Mouse (Mus musculus) mammary gland, adult 2 months (tissue): ENCODE data around the gene Gsta3. TPM values are rescaled to one million over a fixed set of nuclear protein-coding genes. Genes with fewer than 3 reads are reported as not detected.

Experiments used
- polyA plus RNA-seq: library from polyadenylated mRNA; depleted of rRNA; stranded (reverse); fragments of >200 nt; gene quantifications from 2 replicates; pipeline ENCODE4 v1.2.3, GENCODE M21; 2012; ENCODE audit warnings: low replicate concordance; rRNA removed

The Gsta3 gene
- 10.3 and 19.6 TPM in 2 replicates for polyA plus RNA-seq

GRCm38 (mm10) chr1:21239911-21240898 lies at the start of gene Gsta3:
Gene Gsta3 (plus strand): TSS chr1:21240589.

GRCm38 (mm10) chr1:21218489-21218919 lies 21.9 kb upstream of the Gsta3 start, which contains the start of gene Tmem14a:
Gene Tmem14a (plus strand): TSS chr1:21218575.

Other genes starting within 250 kb of the Gsta3 start
- gene Tram2, start 161.4 kb upstream of the Gsta3 start, polyA plus RNA-seq, result 7.7 and 13.2 TPM in 2 replicates
- gene Tmem14a, start 22.0 kb upstream of the Gsta3 start, polyA plus RNA-seq, result 2.8 and 5.7 TPM in 2 replicates
- gene Khdc1a, start 109.1 kb downstream of the Gsta3 start, polyA plus RNA-seq, result 0.06 and 0.10 TPM in 2 replicates
- gene Khdc1c, start 127.7 kb downstream of the Gsta3 start, polyA plus RNA-seq, result not detected in 2 replicates
- gene Khdc1b, start 143.0 kb downstream of the Gsta3 start, polyA plus RNA-seq, result not detected in 2 replicates